Comparison of ENCODE assay signal across 8 mouse cellular contexts in genomic region chr4:126259063-126259462, GRCm38 (mm10). TPM values are rescaled to one million over a fixed set of nuclear protein-coding genes. Genes with fewer than 3 reads are reported as not detected.
DNase-seq lines count a peak whose midpoint lies in the region; ATAC-seq and TF ChIP-seq lines count a peak whose summit lies in the region.

No protein-coding gene starts in this region.

- peak overlapping the region; percentile 91 for H3K27ac ChIP-seq in embryonic facial prominence, embryonic 10.5 days (replicated peaks)
- H3K27ac ChIP-seq in hindbrain, embryonic 11.5 days (ENCODE audit: low read depth, low read length) = peak overlapping the region; percentile 80

- peak overlapping the region; percentile 31; the same call in 1 of the 2 replicates for H3K4me2 ChIP-seq in hindbrain, embryonic 11.5 days (replicated peaks; ENCODE audit: low read depth, low read length)

- intact Hi-C loops in left cerebral cortex, postnatal 14 days (cut with DNase I) = no loop called here

- WGBS in lung, adult 2 months = 17% methylated on average over 3 of the region's 3 CpGs
- WGBS in embryonic facial prominence, embryonic 10.5 days = 20% methylated on average over 3 of the region's 3 CpGs
- WGBS in hindbrain, embryonic 11.5 days = 32% methylated on average over 3 of the region's 3 CpGs

- peak overlapping the region; percentile 31 for H3K9ac ChIP-seq in hindbrain, embryonic 11.5 days (ENCODE audit: low read depth, low read length)

- no peak overlapping the region for H3K4me3 ChIP-seq in lung, adult 2 months (replicated peaks; ENCODE audit: extremely low read depth, low read depth, low read length)
- H3K4me3 ChIP-seq in embryonic facial prominence, embryonic 10.5 days = peak overlapping the region; percentile 50
- no peak overlapping the region for H3K4me3 ChIP-seq in hindbrain, embryonic 11.5 days (ENCODE audit: low read depth, low read length)

- TF ChIP-seq POLR2A in lung, adult 2 months (IDR thresholded peaks at IDR 0.05; ENCODE audit: borderline replicate concordance, extremely low read depth, low read depth, low read length) = no peak

- H3K27me3 ChIP-seq in embryonic facial prominence, embryonic 10.5 days (replicated peaks; ENCODE audit: low read depth, poor library complexity, severe bottlenecking) = no peaks in the 10 kb centered on the region
- H3K27me3 ChIP-seq in hindbrain, embryonic 11.5 days (ENCODE audit: control insufficient read depth, insufficient read depth, low read length) = no peaks in the 10 kb centered on the region

- H3K36me3 ChIP-seq in embryonic facial prominence, embryonic 10.5 days (replicated peaks) = no peaks in the 10 kb centered on the region
- no peaks in the 10 kb centered on the region for H3K36me3 ChIP-seq in hindbrain, embryonic 11.5 days (ENCODE audit: control insufficient read depth, insufficient read depth, low read length)

- peak; percentile 22 to 28 for DNase-seq in lung, adult 18-20 months
- no peak for DNase-seq in lung, adult 2 months
- DNase-seq in embryonic facial prominence, embryonic 10.5 days (ENCODE audit: low spot score) = peak; percentile 35
- no peak for DNase-seq in hindbrain, embryonic 11.5 days (ENCODE audit: low spot score)
- DNase-seq in lung, postnatal 25 days (ENCODE audit: low spot score) = peak; percentile 29
- DNase-seq in left cerebral cortex, postnatal 14 days (ENCODE audit: low spot score in 2 of 2) = no peak
- DNase-seq in thymus, postnatal 25 days = no peak
- no peak for DNase-seq in right cerebral cortex, adult 18-20 months

- H3K4me1 ChIP-seq in lung, adult 2 months (ENCODE audit: control insufficient read depth, insufficient read depth, low read length) = peaks cover 37% of the 10 kb centered on the region
- H3K4me1 ChIP-seq in embryonic facial prominence, embryonic 10.5 days = peaks cover 81% of the 10 kb centered on the region
- peaks cover 32% of the 10 kb centered on the region for H3K4me1 ChIP-seq in hindbrain, embryonic 11.5 days (replicated peaks; ENCODE audit: control insufficient read depth, insufficient read depth, low read length)

- no peak for ATAC-seq in hindbrain, embryonic 11.5 days (ENCODE audit: low FRiP score)

- no peaks in the 10 kb centered on the region for H3K9me3 ChIP-seq in embryonic facial prominence, embryonic 10.5 days
- H3K9me3 ChIP-seq in hindbrain, embryonic 11.5 days (ENCODE audit: control insufficient read depth, low read length) = no peaks in the 10 kb centered on the region

- TF ChIP-seq CTCF in lung, adult 2 months (IDR thresholded peaks at IDR 0.05; ENCODE audit: insufficient read depth, low read length) = no peak

RNA-seq across cellular contexts. Expression of gene Map7d1, which starts 2.9 kb away (rescaled TPM):
- 153 and 194 TPM in 2 replicates for polyA plus RNA-seq in lung, adult 2 months (2012; rRNA removed)
- polyA plus RNA-seq in embryonic facial prominence, embryonic 10.5 days (2016; fragmentation: Nextera tagmentation; extraction: Ambion mirVana) = 60.9 and 62.9 TPM in 2 replicates
- polyA plus RNA-seq in hindbrain, embryonic 11.5 days (2014; fragmentation: Nextera tagmentation; extraction: Ambion mirVana) = 54.6 and 65.5 TPM in 2 replicates
- total RNA-seq in left cerebral cortex, postnatal 14 days (2021) = 100 to 1,000 TPM; 241 to 264 TPM

RNA-seq across cellular contexts. Expression of gene Trappc3, which starts 3.1 kb away (rescaled TPM):
- 31.7 and 51.1 TPM in 2 replicates for polyA plus RNA-seq in lung, adult 2 months (2012; rRNA removed)
- polyA plus RNA-seq in embryonic facial prominence, embryonic 10.5 days (2016; fragmentation: Nextera tagmentation; extraction: Ambion mirVana) = 91.8 and 92.3 TPM in 2 replicates
- polyA plus RNA-seq in hindbrain, embryonic 11.5 days (2014; fragmentation: Nextera tagmentation; extraction: Ambion mirVana) = 17.8 and 39.1 TPM in 2 replicates
- 10 to 100 TPM; 82.0 to 85.4 TPM for total RNA-seq in left cerebral cortex, postnatal 14 days (2021)

RNA-seq across cellular contexts. Expression of gene Col8a2, which starts 27.5 kb away (rescaled TPM):
- 3.5 and 4.4 TPM in 2 replicates for polyA plus RNA-seq in lung, adult 2 months (2012; rRNA removed)
- 7.3 and 11.2 TPM in 2 replicates for polyA plus RNA-seq in embryonic facial prominence, embryonic 10.5 days (2016; fragmentation: Nextera tagmentation; extraction: Ambion mirVana)
- 15.6 and 17.4 TPM in 2 replicates for polyA plus RNA-seq in hindbrain, embryonic 11.5 days (2014; fragmentation: Nextera tagmentation; extraction: Ambion mirVana)
- 1 to 10 TPM; 2.9 to 3.4 TPM for total RNA-seq in left cerebral cortex, postnatal 14 days (2021)

RNA-seq across cellular contexts. Expression of gene Thrap3, which starts 56.5 kb away (rescaled TPM):
- 40.0 and 62.8 TPM in 2 replicates for polyA plus RNA-seq in lung, adult 2 months (2012; rRNA removed)
- 262 and 263 TPM in 2 replicates for polyA plus RNA-seq in embryonic facial prominence, embryonic 10.5 days (2016; fragmentation: Nextera tagmentation; extraction: Ambion mirVana)
- 191 and 228 TPM in 2 replicates for polyA plus RNA-seq in hindbrain, embryonic 11.5 days (2014; fragmentation: Nextera tagmentation; extraction: Ambion mirVana)
- 100 to 1,000 TPM; 129 to 147 TPM for total RNA-seq in left cerebral cortex, postnatal 14 days (2021)

Comparison
In these comparisons a context has a peak if more than half of its experiments do, and no peak if none do; other contexts are left out.
1. DNase-seq: peak in lung, adult 18-20 months (2 of 2), embryonic facial prominence, embryonic 10.5 days (single experiment) and lung, postnatal 25 days (single experiment); none in lung, adult 2 months (single experiment), hindbrain, embryonic 11.5 days (single experiment), left cerebral cortex, postnatal 14 days (0 of 2), thymus, postnatal 25 days (single experiment) and right cerebral cortex, adult 18-20 months (single experiment).